Mouse (Mus musculus) erythroblast, adult 5-6 weeks (primary cell): ENCODE results near the gene Mov10l1. TPM values are rescaled to one million over a fixed set of nuclear protein-coding genes. Genes with fewer than 3 reads are reported as not detected.

Experiments used
- ATAC-seq: replicated peaks from 2 replicates; pipeline ENCODE4 v1.8.0; 2016; ENCODE audit warnings: moderate number of reproducible peaks, mild to moderate bottlenecking, moderate TSS enrichment, inconsistent platforms; ENCODE audit not compliant: poor library complexity, low FRiP score, severe bottlenecking
- total RNA-seq, 2 experiments: library from RNA; stranded (forward) in 1 of 2; stranded (reverse) in 1 of 2; fragments of 150-400 nt in 1 of 2; fragments of 200-764, 138-1000 nt in 1 of 2; gene quantifications; 2 replicates each; pipeline versions ENCODE4 v1.2.3 to v1.2.4; 2015 to 2017; ENCODE audit warnings: low replicate concordance in 2 of 2

Gene Mov10l1
- total RNA-seq, 2 experiments from 2014 or later, result not detected

- no peak for ATAC-seq
These were observed 24.3 kb downstream of the Mov10l1 start for GRCm38 (mm10) chr15:89007002-89007401.

- ATAC-seq, result no peak
These were observed 25.1 kb downstream of the Mov10l1 start for GRCm38 (mm10) chr15:89007781-89008180.

- ATAC-seq, result no peak
These were observed 34.0 kb downstream of the Mov10l1 start for GRCm38 (mm10) chr15:89016722-89017121.

- ATAC-seq, result no peak
These were observed 37.4 kb downstream of the Mov10l1 start for GRCm38 (mm10) chr15:89020085-89020484.

GRCm38 (mm10) chr15:89020492-89020891 is 37.8 kb downstream of the Mov10l1 start:
- no peak for ATAC-seq

- ATAC-seq, result no peak
These were observed 61.7 kb downstream of the Mov10l1 start for GRCm38 (mm10) chr15:89044381-89044780.

- ATAC-seq, result no peak
These were observed 63.6 kb downstream of the Mov10l1 start for GRCm38 (mm10) chr15:89046356-89046755.

GRCm38 (mm10) chr15:89054666-89055065 is 72.0 kb downstream of the Mov10l1 start:
- ATAC-seq, result no peak

GRCm38 (mm10) chr15:89058736-89059135 is 76.0 kb downstream of the Mov10l1 start:
- ATAC-seq, result no peak

- no peak for ATAC-seq
These were observed 76.6 kb downstream of the Mov10l1 start, which contains the start of gene Panx2 for GRCm38 (mm10) chr15:89059161-89059931. TSS of gene Panx2 (plus strand) at chr15:89059734.

- no peak for ATAC-seq
These were observed 77.4 kb downstream of the Mov10l1 start for GRCm38 (mm10) chr15:89060032-89060681.

- ATAC-seq, result no peak
These were observed 78.2 kb downstream of the Mov10l1 start for GRCm38 (mm10) chr15:89060811-89061460.

GRCm38 (mm10) chr15:89061761-89062517 is 79.2 kb downstream of the Mov10l1 start:
- no peak for ATAC-seq

- ATAC-seq, result no peak
These were observed 79.8 kb downstream of the Mov10l1 start for GRCm38 (mm10) chr15:89062518-89062910.

GRCm38 (mm10) chr15:89063001-89063400 is 80.3 kb downstream of the Mov10l1 start:
- no peak for ATAC-seq

- no peak for ATAC-seq
These were observed 80.8 kb downstream of the Mov10l1 start for GRCm38 (mm10) chr15:89063536-89063935.

- ATAC-seq, result no peak
These were observed 82.2 kb downstream of the Mov10l1 start for GRCm38 (mm10) chr15:89064891-89065290.

GRCm38 (mm10) chr15:89067609-89068008 is 84.9 kb downstream of the Mov10l1 start:
- ATAC-seq, result no peak

GRCm38 (mm10) chr15:89068226-89068625 is 85.5 kb downstream of the Mov10l1 start:
- ATAC-seq, result no peak

GRCm38 (mm10) chr15:89069336-89069840 is 86.7 kb downstream of the Mov10l1 start:
- no peak for ATAC-seq
